Mouse (Mus musculus): ENCODE results near the gene Car10.

DNA sequence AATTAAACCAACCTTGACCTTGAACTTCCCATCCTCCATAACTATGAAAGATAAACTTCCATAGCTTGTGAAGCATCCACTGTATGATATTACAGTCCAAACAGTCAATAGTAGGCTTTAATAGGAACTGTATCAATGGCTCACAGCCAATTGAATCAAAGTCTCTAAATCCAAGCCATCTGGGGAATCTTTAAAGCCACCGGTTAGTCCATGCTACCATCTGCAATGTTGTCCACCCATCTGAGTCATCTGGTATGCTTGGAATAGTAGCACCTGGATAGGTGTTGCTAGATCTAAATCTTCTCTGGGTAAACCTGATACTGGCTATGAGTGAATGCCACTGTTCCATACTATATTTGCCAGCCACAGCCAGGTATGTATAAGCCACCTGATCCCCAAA, 509.3 kb downstream of the Car10 start:
- no peak for TF ChIP-seq SIN3A (IDR thresholded peaks at IDR 0.05; ENCODE audit: low read length)
- no peak for TF ChIP-seq POLR2A (IDR thresholded peaks at IDR 0.05; ENCODE audit: control insufficient read depth in 1 of 2, insufficient read depth in 1 of 2, low read depth in 1 of 2, low read length in 2 of 2, poor library complexity in 1 of 2)
- TF ChIP-seq POLR2AphosphoS2 (IDR thresholded peaks at IDR 0.05; ENCODE audit: low read length), result no peak
- no peak for TF ChIP-seq ZNF384 (IDR thresholded peaks at IDR 0.05; ENCODE audit: low read depth, low read length)
- TF ChIP-seq TCF12 (IDR thresholded peaks at IDR 0.05; ENCODE audit: low read depth, low read length), result no peak
- TF ChIP-seq ZMIZ1 (IDR thresholded peaks at IDR 0.05; ENCODE audit: low read depth, low read length), result no peak

All from MEL (cell line).